8 mouse cellular contexts compared by ENCODE assay signal in genomic region chr1:132046143-132046735, GRCm38 (mm10). TPM values are rescaled to one million over a fixed set of nuclear protein-coding genes. Genes with fewer than 3 reads are reported as not detected.
DNase-seq lines count a peak whose midpoint lies in the region; ATAC-seq lines count a peak whose summit lies in the region.

No protein-coding gene starts in this region.

- H3K9ac ChIP-seq in forebrain, embryonic 14.5 days (ENCODE audit: low read length) = no peak overlapping the region
- no peak overlapping the region for H3K9ac ChIP-seq in hindbrain, embryonic 14.5 days

- H3K4me1 ChIP-seq in forebrain, embryonic 14.5 days (ENCODE audit: control insufficient read depth, insufficient read depth, low read length) = no peaks in the 10 kb centered on the region
- H3K4me1 ChIP-seq in hindbrain, embryonic 14.5 days (replicated peaks; ENCODE audit: control insufficient read depth, insufficient read depth, low read length) = no peaks in the 10 kb centered on the region

- H3K27ac ChIP-seq in forebrain, embryonic 14.5 days (ENCODE audit: low read depth, low read length) = no peak overlapping the region
- H3K27ac ChIP-seq in hindbrain, embryonic 14.5 days = no peak overlapping the region

- peak; percentile 51; the same call in 1 of the 2 replicates for ATAC-seq in forebrain, embryonic 14.5 days
- 0 out of 2 replicates have a peak, but pooled peaks have one; percentile 46 for ATAC-seq in hindbrain, embryonic 14.5 days (ENCODE audit: low FRiP score)
- peak; percentile 80 for ATAC-seq in megakaryocyte, adult 5-6 weeks (ENCODE audit: poor library complexity, severe bottlenecking)

- no peaks in the 10 kb centered on the region for H3K27me3 ChIP-seq in forebrain, embryonic 14.5 days (replicated peaks; ENCODE audit: control insufficient read depth, insufficient read depth, low read length)
- H3K27me3 ChIP-seq in hindbrain, embryonic 14.5 days (ENCODE audit: control insufficient read depth, insufficient read depth, low read length) = no peaks in the 10 kb centered on the region

- H3K36me3 ChIP-seq in forebrain, embryonic 14.5 days (ENCODE audit: control insufficient read depth, insufficient read depth, low read length) = no peaks in the 10 kb centered on the region
- H3K36me3 ChIP-seq in hindbrain, embryonic 14.5 days (replicated peaks; ENCODE audit: control insufficient read depth, insufficient read depth) = no peaks in the 10 kb centered on the region

- no peaks in the 10 kb centered on the region for H3K9me3 ChIP-seq in forebrain, embryonic 14.5 days (replicated peaks; ENCODE audit: control insufficient read depth, low read length)
- H3K9me3 ChIP-seq in hindbrain, embryonic 14.5 days (ENCODE audit: control insufficient read depth, low read length) = no peaks in the 10 kb centered on the region

- H3K4me2 ChIP-seq in forebrain, embryonic 14.5 days (ENCODE audit: low read length) = no peak overlapping the region
- no peak overlapping the region for H3K4me2 ChIP-seq in hindbrain, embryonic 14.5 days (replicated peaks)

- H3K4me3 ChIP-seq in forebrain, embryonic 14.5 days (ENCODE audit: low read depth, low read length) = no peak overlapping the region
- no peak overlapping the region for H3K4me3 ChIP-seq in hindbrain, embryonic 14.5 days (replicated peaks; ENCODE audit: low read length)

- WGBS in forebrain, embryonic 14.5 days = 29% methylated on average over 15 of the region's 15 CpGs
- WGBS in hindbrain, embryonic 14.5 days = 27% methylated on average over 15 of the region's 15 CpGs

- DNase-seq in MN1 (ENCODE audit: low spot score) = peak; percentile 59
- DNase-seq in c-Kit-positive CD71-positive TER-119-negative erythroid progenitor cells, embryonic 14.5 days (ENCODE audit: low read depth) = peak; percentile 43
- DNase-seq in forebrain, embryonic 14.5 days (ENCODE audit: low spot score) = peak; percentile 73
- DNase-seq in hindbrain, embryonic 14.5 days (ENCODE audit: low spot score) = peak; percentile 78
- peak; percentile 53 to 66 for DNase-seq in layer of hippocampus, postnatal 36 days
- peak; percentile 64 to 78 for DNase-seq in right cerebral cortex, adult 2 months (ENCODE audit: low spot score in 2 of 2)
- peak; percentile 50 for DNase-seq in urinary bladder, postnatal 25 days (ENCODE audit: low spot score)

RNA-seq across cellular contexts. Expression of gene Mfsd4a, which starts 21.6 kb away (rescaled TPM):
- 3.7 and 5.0 TPM in 2 replicates for polyA plus RNA-seq in forebrain, embryonic 14.5 days (2014; fragmentation: Nextera tagmentation; extraction: Ambion mirVana)
- 9.7 and 10.4 TPM in 2 replicates for polyA plus RNA-seq in hindbrain, embryonic 14.5 days (2014; fragmentation: Nextera tagmentation; extraction: Ambion mirVana)
- 10 to 100 TPM; 58.3 to 62.8 TPM for total RNA-seq in layer of hippocampus, postnatal 36 days (2021)
- total RNA-seq in megakaryocyte, adult 5-6 weeks (2015) = 0.11 TPM in 1 of 2 replicates, not detected in the other
- 0.51 and 0.61 TPM in 2 replicates for total RNA-seq in megakaryocyte, adult 5-6 weeks (2017)

RNA-seq across cellular contexts. Expression of gene Elk4, which starts 38.8 kb away (rescaled TPM):
- 14.8 and 17.0 TPM in 2 replicates for polyA plus RNA-seq in forebrain, embryonic 14.5 days (2014; fragmentation: Nextera tagmentation; extraction: Ambion mirVana)
- 13.1 and 14.1 TPM in 2 replicates for polyA plus RNA-seq in hindbrain, embryonic 14.5 days (2014; fragmentation: Nextera tagmentation; extraction: Ambion mirVana)
- 10 to 100 TPM; 50.5 to 61.7 TPM for total RNA-seq in layer of hippocampus, postnatal 36 days (2021)
- 90.6 and 94.3 TPM in 2 replicates for total RNA-seq in megakaryocyte, adult 5-6 weeks (2015)
- total RNA-seq in megakaryocyte, adult 5-6 weeks (2017) = 53.1 and 63.6 TPM in 2 replicates

Comparison
In these comparisons a context has a peak if more than half of its experiments do, and no peak if none do; other contexts are left out.
1. RNA of gene Mfsd4a, which starts 21.6 kb away (total RNA-seq): 58.3 to 62.8 TPM in layer of hippocampus, postnatal 36 days; 0.11 to 0.61 TPM in megakaryocyte, adult 5-6 weeks; every median in the first group is over 10 times any median in the second.
2. Peak in every context shown above with its lines, with median percentiles within 50 percentile points of each other: DNase-seq and ATAC-seq.